13 mouse cellular contexts compared by ENCODE assay signal in genomic region chr6:30462822-30463221, GRCm38 (mm10). TPM values are rescaled to one million over a fixed set of nuclear protein-coding genes. Genes with fewer than 3 reads are reported as not detected.
DNase-seq lines count a peak whose midpoint lies in the region; ATAC-seq lines count a peak whose summit lies in the region.
"Had no signal": no experiment of that assay in that cellular context is flagged by ENCODE, and none has a peak within 500 bp of the region (broad histone marks: within the 10 kb centered on the region; RNA-seq: fewer than 3 reads in every experiment).

No protein-coding gene starts in this region.

- ATAC-seq in erythroblast, adult 5-6 weeks (replicated peaks; ENCODE audit: low FRiP score, poor library complexity, severe bottlenecking) = no peak

- DNase-seq in kidney, postnatal 10 days = peak; percentile 19
- DNase-seq in kidney, adult 9 months = no peak
- DNase-seq in 3T3-L1 (ENCODE audit: low read depth, low spot score) (peak; percentile 10), 416B (ENCODE audit: low read depth) (peak; percentile 82)
- peak; percentile 19 for DNase-seq in gonadal fat pad, adult 2 months (ENCODE audit: low read depth)
- DNase-seq in thymus, postnatal 25 days = no peak
- DNase-seq in natural killer cell, adult 2 months (ENCODE audit: low spot score in 2 of 2) = no peak
- DNase-seq: heart, adult 11 months; left cerebral cortex, postnatal 4 days had no signal

RNA-seq across cellular contexts. Expression of gene Tmem209, which starts 46.8 kb away (rescaled TPM):
- polyA plus RNA-seq in gonadal fat pad, adult 2 months (2012; rRNA removed) = 32.4 and 47.0 TPM in 2 replicates
- 19.4 and 22.2 TPM in 2 replicates for total RNA-seq in erythroblast, adult 5-6 weeks (2015; ENCODE audit: low replicate concordance)
- 15.9 and 16.3 TPM in 2 replicates for total RNA-seq in erythroblast, adult 5-6 weeks (2017; ENCODE audit: low replicate concordance)

RNA-seq across cellular contexts. Expression of gene Ssmem1, which starts 46.8 kb away (rescaled TPM):
- 0.09 and 0.27 TPM in 2 replicates for polyA plus RNA-seq in gonadal fat pad, adult 2 months (2012; rRNA removed)
- not detected in 2 replicates for total RNA-seq in erythroblast, adult 5-6 weeks (2015; ENCODE audit: low replicate concordance)
- 1.3 TPM in 1 of 2 replicates, not detected in the other for total RNA-seq in erythroblast, adult 5-6 weeks (2017; ENCODE audit: low replicate concordance)
- polyA plus RNA-seq: forebrain, embryonic 11.5 days; macrophage; small intestine, adult 2 months had no signal

Comparison
In these comparisons a context has a peak if more than half of its experiments do, and no peak if none do; other contexts are left out.
1. DNase-seq: peak in kidney, postnatal 10 days (single experiment), 3T3-L1 (single experiment), 416B (single experiment) and gonadal fat pad, adult 2 months (single experiment); none in kidney, adult 9 months (single experiment), thymus, postnatal 25 days (single experiment) and natural killer cell, adult 2 months (0 of 2).